Mouse (Mus musculus): ENCODE measurements at regions not wholly inside any gene's neighbourhood (a gene's known extent, or its start where the extent isn't known, plus 50 kb on each side); places are given as distances from the start of the nearest gene placed in this dataset.

GRCm38 (mm10) chr6:145310601-145311000 is 60.6 kb upstream of the Kras start:
- Histone ChIP-seq H3K9me3 (ENCODE audit: control insufficient read depth, low read length) (no peaks in the 10 kb centered on the region), H3K27ac (ENCODE audit: low read length) (no peak overlapping the region), H3K4me1 (replicated peaks; ENCODE audit: control insufficient read depth, insufficient read depth, low read length) (peaks cover 7% of the 10 kb centered on the region), H3K9ac (ENCODE audit: low read length) (no peak overlapping the region), H3K4me2 (ENCODE audit: low read depth, low read length) (no peak overlapping the region), H3K27me3 (ENCODE audit: control insufficient read depth, insufficient read depth, low read depth, low read length) (no peaks in the 10 kb centered on the region), H3K4me3 (ENCODE audit: low read length) (no peak overlapping the region), H3K36me3 (ENCODE audit: control insufficient read depth, insufficient read depth, low read length) (no peaks in the 10 kb centered on the region)
- WGBS: 29% methylated on average over 6 of the region's 6 CpGs
- ATAC-seq (ENCODE audit: low read depth): no peak

- Histone ChIP-seq H3K27me3 (ENCODE audit: control insufficient read depth, insufficient read depth, low read depth, low read length) (no peaks in the 10 kb centered on the region), H3K9me3 (ENCODE audit: control insufficient read depth, low read length) (no peaks in the 10 kb centered on the region), H3K4me2 (ENCODE audit: low read depth, low read length) (no peak overlapping the region), H3K36me3 (ENCODE audit: control insufficient read depth, insufficient read depth, low read length) (no peaks in the 10 kb centered on the region), H3K4me1 (replicated peaks; ENCODE audit: control insufficient read depth, insufficient read depth, low read length) (peaks cover 7% of the 10 kb centered on the region), H3K9ac (ENCODE audit: low read length) (no peak overlapping the region), H3K27ac (ENCODE audit: low read length) (no peak overlapping the region), H3K4me3 (ENCODE audit: low read length) (no peak overlapping the region)
- no peak for ATAC-seq (ENCODE audit: low read depth)
- WGBS: 72% methylated on average over 3 of the region's 3 CpGs
These were observed 59.0 kb upstream of the Kras start for GRCm38 (mm10) chr6:145309025-145309424.

- Histone ChIP-seq H3K4me1 (replicated peaks; ENCODE audit: control insufficient read depth, insufficient read depth, low read length) (peaks cover 16% of the 10 kb centered on the region), H3K9ac (ENCODE audit: low read length) (no peak overlapping the region), H3K27me3 (ENCODE audit: control insufficient read depth, insufficient read depth, low read depth, low read length) (no peaks in the 10 kb centered on the region), H3K36me3 (ENCODE audit: control insufficient read depth, insufficient read depth, low read length) (no peaks in the 10 kb centered on the region), H3K4me2 (ENCODE audit: low read depth, low read length) (no peak overlapping the region), H3K9me3 (ENCODE audit: control insufficient read depth, low read length) (no peaks in the 10 kb centered on the region), H3K27ac (ENCODE audit: low read length) (peak overlapping the region; percentile 41; the same call in 1 of the 2 replicates), H3K4me3 (ENCODE audit: low read length) (no peak overlapping the region)
- ATAC-seq (ENCODE audit: low read depth): no peak
- WGBS: 89% methylated on average over 8 of the region's 8 CpGs
These were observed 57.2 kb upstream of the Kras start for GRCm38 (mm10) chr6:145307237-145307636.

- H3K27me3 ChIP-seq (ENCODE audit: control insufficient read depth, insufficient read depth, low read depth, low read length): no peaks in the 10 kb centered on the region
- H3K27ac ChIP-seq (ENCODE audit: low read length): no peak overlapping the region; the same call in 1 of the 2 replicates
- no peak overlapping the region for H3K4me3 ChIP-seq (ENCODE audit: low read length)
- peak; percentile 59 for ATAC-seq (ENCODE audit: low read depth)
- H3K4me2 ChIP-seq (ENCODE audit: low read depth, low read length): 0 out of 2 replicates have a peak overlapping the region, but pooled peaks have one; percentile 7
- no peaks in the 10 kb centered on the region for H3K36me3 ChIP-seq (ENCODE audit: control insufficient read depth, insufficient read depth, low read length)
- H3K9ac ChIP-seq (ENCODE audit: low read length): no peak overlapping the region
- H3K9me3 ChIP-seq (ENCODE audit: control insufficient read depth, low read length): no peaks in the 10 kb centered on the region
- WGBS: 53% methylated on average over 18 of the region's 18 CpGs
- H3K4me1 ChIP-seq (replicated peaks; ENCODE audit: control insufficient read depth, insufficient read depth, low read length): peaks cover 16% of the 10 kb centered on the region
These were observed 56.5 kb upstream of the Kras start for GRCm38 (mm10) chr6:145306331-145307124.

GRCm38 (mm10) chr6:145305669-145306068 is 55.6 kb upstream of the Kras start:
- Histone ChIP-seq H3K27ac (ENCODE audit: low read length) (no peak overlapping the region), H3K4me2 (ENCODE audit: low read depth, low read length) (no peak overlapping the region), H3K36me3 (ENCODE audit: control insufficient read depth, insufficient read depth, low read length) (no peaks in the 10 kb centered on the region), H3K27me3 (ENCODE audit: control insufficient read depth, insufficient read depth, low read depth, low read length) (no peaks in the 10 kb centered on the region), H3K4me3 (ENCODE audit: low read length) (no peak overlapping the region), H3K9ac (ENCODE audit: low read length) (no peak overlapping the region), H3K9me3 (ENCODE audit: control insufficient read depth, low read length) (no peaks in the 10 kb centered on the region), H3K4me1 (replicated peaks; ENCODE audit: control insufficient read depth, insufficient read depth, low read length) (peaks cover 18% of the 10 kb centered on the region)
- ATAC-seq (ENCODE audit: low read depth): no peak
- 93% methylated on average over 5 of the region's 5 CpGs for WGBS

GRCm38 (mm10) chr6:145303641-145304070 is 53.6 kb upstream of the Kras start:
- Histone ChIP-seq H3K4me2 (ENCODE audit: low read depth, low read length) (peak overlapping the region; percentile 50), H3K27me3 (ENCODE audit: control insufficient read depth, insufficient read depth, low read depth, low read length) (no peaks in the 10 kb centered on the region), H3K4me1 (replicated peaks; ENCODE audit: control insufficient read depth, insufficient read depth, low read length) (peaks cover 18% of the 10 kb centered on the region), H3K36me3 (ENCODE audit: control insufficient read depth, insufficient read depth, low read length) (no peaks in the 10 kb centered on the region), H3K9ac (ENCODE audit: low read length) (peak overlapping the region; percentile 54), H3K27ac (ENCODE audit: low read length) (peak overlapping the region; percentile 68), H3K4me3 (ENCODE audit: low read length) (peak overlapping the region; percentile 38), H3K9me3 (ENCODE audit: control insufficient read depth, low read length) (no peaks in the 10 kb centered on the region)
- peak; percentile 69 for ATAC-seq (ENCODE audit: low read depth)
- 3% methylated on average over 18 of the region's 18 CpGs for WGBS

GRCm38 (mm10) chr6:145302907-145303640 is 53.0 kb upstream of the Kras start:
- Histone ChIP-seq H3K4me2 (ENCODE audit: low read depth, low read length) (peak overlapping the region; percentile 50), H3K36me3 (ENCODE audit: control insufficient read depth, insufficient read depth, low read length) (no peaks in the 10 kb centered on the region), H3K27me3 (ENCODE audit: control insufficient read depth, insufficient read depth, low read depth, low read length) (no peaks in the 10 kb centered on the region), H3K27ac (ENCODE audit: low read length) (peak overlapping the region; percentile 68), H3K9me3 (ENCODE audit: control insufficient read depth, low read length) (no peaks in the 10 kb centered on the region), H3K4me1 (replicated peaks; ENCODE audit: control insufficient read depth, insufficient read depth, low read length) (peaks cover 18% of the 10 kb centered on the region), H3K4me3 (ENCODE audit: low read length) (peak overlapping the region; percentile 38), H3K9ac (ENCODE audit: low read length) (peak overlapping the region; percentile 54)
- 38% methylated on average over 22 of the region's 22 CpGs for WGBS
- ATAC-seq (ENCODE audit: low read depth): no peak

- no peak overlapping the region for H3K4me3 ChIP-seq (ENCODE audit: low read length)
- H3K4me1 ChIP-seq (replicated peaks; ENCODE audit: control insufficient read depth, insufficient read depth, low read length): peaks cover 20% of the 10 kb centered on the region
- WGBS: 72% methylated on average over 10 of the region's 10 CpGs
- no peaks in the 10 kb centered on the region for H3K36me3 ChIP-seq (ENCODE audit: control insufficient read depth, insufficient read depth, low read length)
- no peaks in the 10 kb centered on the region for H3K9me3 ChIP-seq (ENCODE audit: control insufficient read depth, low read length)
- no peak for ATAC-seq (ENCODE audit: low read depth)
- H3K4me2 ChIP-seq (ENCODE audit: low read depth, low read length): no peak overlapping the region
- H3K27ac ChIP-seq (ENCODE audit: low read length): no peak overlapping the region
- H3K27me3 ChIP-seq (ENCODE audit: control insufficient read depth, insufficient read depth, low read depth, low read length): no peaks in the 10 kb centered on the region
- H3K9ac ChIP-seq (ENCODE audit: low read length): no peak overlapping the region
These were observed 52.1 kb upstream of the Kras start for GRCm38 (mm10) chr6:145302105-145302504.

GRCm38 (mm10) chr6:145300266-145300858 is 50.3 kb upstream of the Kras start:
- no peak overlapping the region for H3K9ac ChIP-seq (ENCODE audit: low read length)
- H3K27ac ChIP-seq (ENCODE audit: low read length): peak overlapping the region; percentile 28
- no peaks in the 10 kb centered on the region for H3K27me3 ChIP-seq (ENCODE audit: control insufficient read depth, insufficient read depth, low read depth, low read length)
- H3K4me3 ChIP-seq (ENCODE audit: low read length): no peak overlapping the region
- no peak overlapping the region for H3K4me2 ChIP-seq (ENCODE audit: low read depth, low read length)
- H3K36me3 ChIP-seq (ENCODE audit: control insufficient read depth, insufficient read depth, low read length): no peaks in the 10 kb centered on the region
- no peak for ATAC-seq (ENCODE audit: low read depth)
- H3K4me1 ChIP-seq (replicated peaks; ENCODE audit: control insufficient read depth, insufficient read depth, low read length): peaks cover 24% of the 10 kb centered on the region
- WGBS: 40% methylated on average over 6 of the region's 6 CpGs
- H3K9me3 ChIP-seq (ENCODE audit: control insufficient read depth, low read length): no peaks in the 10 kb centered on the region
